Mouse (Mus musculus) midbrain, postnatal 0 days (tissue): ENCODE data around the gene Lamc1. TPM values are rescaled to one million over a fixed set of nuclear protein-coding genes. Genes with fewer than 3 reads are reported as not detected.
"Not testable (repeated sequence)": the region's sequence is repeated elsewhere in the genome, so short reads cannot be mapped to it uniquely, and the experiment has no call there.

Experiments
- ATAC-seq: fragments of 200-750 bp; cut with Nextera tagmentation; 2 replicates; pipeline ENCODE4 v1.8.0; 2017; ENCODE audit warnings: moderate number of reproducible peaks, mild to moderate bottlenecking, moderate TSS enrichment, moderate library complexity; ENCODE audit not compliant: low FRiP score
- DNase-seq: peaks from one replicate; pipeline ENCODE4 v3.0.0-alpha.2; 2015; ENCODE audit warnings: low spot score
- H3K27ac ChIP-seq: fragments of 300-500 bp; sonication (generic); 2 replicates; pipeline ENCODE4 v1.5.1; 2014; ENCODE audit warnings: low read depth, mild to moderate bottlenecking, low read length, mixed read lengths
- H3K27me3 ChIP-seq: fragments of 300-500 bp; sonication (generic); 2 replicates; pipeline ENCODE4 v1.6.1; 2014; ENCODE audit warnings: low read length, control low read depth, mixed read lengths; ENCODE audit not compliant: insufficient read depth
- H3K36me3 ChIP-seq: fragments of 300-500 bp; sonication (generic); 2 replicates; pipeline ENCODE4 v1.6.1; 2014; ENCODE audit warnings: low read length, control low read depth, mixed read lengths; ENCODE audit not compliant: insufficient read depth
- H3K4me1 ChIP-seq: fragments of 300-500 bp; sonication (generic); 2 replicates; pipeline ENCODE4 v1.6.1; 2014; ENCODE audit warnings: mild to moderate bottlenecking, control low read depth, antibody characterized with exemption, low read length, mixed read lengths; ENCODE audit not compliant: insufficient read depth
- H3K4me2 ChIP-seq: fragments of 300-500 bp; sonication (generic); 2 replicates; pipeline ENCODE4 v1.6.1; 2014; ENCODE audit warnings: low read depth, mild to moderate bottlenecking, low read length, mixed read lengths; ENCODE audit not compliant: poor library complexity, severe bottlenecking
- H3K4me3 ChIP-seq: fragments of 300-500 bp; sonication (generic); 2 replicates; pipeline ENCODE4 v1.5.1; 2014; ENCODE audit warnings: low read depth, mild to moderate bottlenecking, low read length, moderate library complexity
- H3K9ac ChIP-seq: fragments of 300-500 bp; sonication (generic); replicated peaks from 2 replicates; pipeline ENCODE4 v1.6.1; 2014; ENCODE audit warnings: mild to moderate bottlenecking, low read length, moderate library complexity, mixed read lengths; ENCODE audit not compliant: poor library complexity, severe bottlenecking
- H3K9me3 ChIP-seq: fragments of 300-500 bp; sonication (generic); 2 replicates; pipeline ENCODE4 v1.6.1; 2016; ENCODE audit warnings: low read length, control low read depth
- CTCF ChIP-seq: IDR thresholded peaks from 2 replicates; pipeline ENCODE4 v1.5.1; 2016; ENCODE audit warnings: antibody characterized with exemption, mild to moderate bottlenecking
- WGBS: fragments of 180-500 bp; shearing (Covaris S2); extraction: QIAGEN DNeasy Blood & Tissue Kit; methylation state at CpG from one replicate; pipeline ENCODE4 v1.1.7; 2014; 5-methylcytosine and 5-hydroxymethylcytosine counted together
- polyA plus RNA-seq: library from polyadenylated mRNA; unstranded; fragments of >200 nt; fragmentation: Nextera tagmentation; extraction: Ambion mirVana; gene quantifications from 2 replicates; pipeline ENCODE4 v1.2.1, GENCODE M21; 2015
- total RNA-seq: library from RNA; depleted of rRNA; stranded (reverse); fragments of >200 nt; gene quantifications from 2 replicates; pipeline ENCODE4 v1.2.3, GENCODE M21; 2014

The Lamc1 gene
- total and polyA plus RNA-seq, 2 experiments from 2014 or later = 11.5 to 40.6 TPM

- ATAC-seq (no peak), DNase-seq (no peak)
- 86% methylated on average over 5 of the region's 5 CpGs for WGBS
- no peak for TF ChIP-seq CTCF
- Histone ChIP-seq H3K9ac (no peak overlapping the region), H3K9me3 (no peaks in the 10 kb centered on the region), H3K27me3 (no peaks in the 10 kb centered on the region), H3K4me1 (peaks cover 12% of the 10 kb centered on the region; the same call in 1 of the 2 replicates), H3K4me2 (no peak overlapping the region), H3K36me3 (no peaks in the 10 kb centered on the region), H3K4me3 (no peak overlapping the region), H3K27ac (no peak overlapping the region)
These were observed 22.4 kb downstream of the Lamc1 start for GRCm38 (mm10) chr1:153310190-153310589.

GRCm38 (mm10) chr1:153309310-153309709, 23.3 kb downstream of the Lamc1 start:
- no peaks in the 10 kb centered on the region for H3K27me3 ChIP-seq
- no peaks in the 10 kb centered on the region for H3K9me3 ChIP-seq
- no peak for TF ChIP-seq CTCF
- H3K4me1 ChIP-seq = peaks cover 12% of the 10 kb centered on the region; the same call in 1 of the 2 replicates
- no peak overlapping the region for H3K9ac ChIP-seq
- H3K4me2 ChIP-seq = no peak overlapping the region
- no peak overlapping the region for H3K27ac ChIP-seq
- no peaks in the 10 kb centered on the region for H3K36me3 ChIP-seq
- DNase-seq = no peak
- ATAC-seq = no peak
- no peak overlapping the region for H3K4me3 ChIP-seq
- WGBS = 69% methylated on average over 4 of the region's 4 CpGs

GRCm38 (mm10) chr1:153308915-153309296, 23.7 kb downstream of the Lamc1 start:
- Histone ChIP-seq H3K4me1 (peaks cover 12% of the 10 kb centered on the region; the same call in 1 of the 2 replicates), H3K36me3 (no peaks in the 10 kb centered on the region), H3K4me2 (peak overlapping the region; percentile 24; the same call in 1 of the 2 replicates), H3K27me3 (no peaks in the 10 kb centered on the region), H3K9me3 (no peaks in the 10 kb centered on the region), H3K4me3 (no peak overlapping the region), H3K9ac (no peak overlapping the region), H3K27ac (peak overlapping the region; percentile 67; the same call in 1 of the 2 replicates)
- ATAC-seq = peak; percentile 49; the same call in 1 of the 2 replicates
- 34% methylated on average over 10 of the region's 10 CpGs for WGBS
- DNase-seq = peak; percentile 57
- no peak for TF ChIP-seq CTCF

- peak overlapping the region; percentile 24; the same call in 1 of the 2 replicates for H3K4me2 ChIP-seq
- no peak overlapping the region for H3K4me3 ChIP-seq
- WGBS = 39% methylated on average over 9 of the region's 9 CpGs
- H3K27ac ChIP-seq = peak overlapping the region; percentile 67
- no peaks in the 10 kb centered on the region for H3K36me3 ChIP-seq
- DNase-seq (peak; percentile 64), ATAC-seq (0 out of 2 replicates have a peak, but pooled peaks have one; percentile 10)
- no peak for TF ChIP-seq CTCF
- H3K9me3 ChIP-seq = no peaks in the 10 kb centered on the region
- H3K4me1 ChIP-seq = peaks cover 12% of the 10 kb centered on the region; the same call in 1 of the 2 replicates
- H3K27me3 ChIP-seq = no peaks in the 10 kb centered on the region
- no peak overlapping the region for H3K9ac ChIP-seq
These were observed 24.2 kb downstream of the Lamc1 start for GRCm38 (mm10) chr1:153308179-153308914.

- no peaks in the 10 kb centered on the region for H3K27me3 ChIP-seq
- ATAC-seq (no peak), DNase-seq (no peak)
- H3K36me3 ChIP-seq = no peaks in the 10 kb centered on the region
- H3K4me3 ChIP-seq = no peak overlapping the region
- H3K9me3 ChIP-seq = no peaks in the 10 kb centered on the region
- WGBS = 81% methylated on average over 12 of the region's 12 CpGs
- H3K9ac ChIP-seq = no peak overlapping the region
- no peak overlapping the region for H3K4me2 ChIP-seq
- H3K27ac ChIP-seq = peak overlapping the region; percentile 67
- peaks cover 12% of the 10 kb centered on the region; the same call in 1 of the 2 replicates for H3K4me1 ChIP-seq
- TF ChIP-seq CTCF = no peak
These were observed 24.9 kb downstream of the Lamc1 start for GRCm38 (mm10) chr1:153307509-153308178.

- H3K27me3 ChIP-seq, H3K9ac ChIP-seq, H3K36me3 ChIP-seq, H3K4me3 ChIP-seq, H3K9me3 ChIP-seq, ATAC-seq, DNase-seq, H3K4me2 ChIP-seq, H3K27ac ChIP-seq: not testable (repeated sequence)
- 74% methylated on average over 9 of the region's 9 CpGs for WGBS
- H3K4me1 ChIP-seq = peaks cover 12% of the 10 kb centered on the region; the same call in 1 of the 2 replicates
These were observed 26.9 kb downstream of the Lamc1 start for GRCm38 (mm10) chr1:153305728-153306127.

GRCm38 (mm10) chr1:153305249-153305648, 27.3 kb downstream of the Lamc1 start:
- peaks cover 12% of the 10 kb centered on the region; the same call in 1 of the 2 replicates for H3K4me1 ChIP-seq
- H3K4me2 ChIP-seq, H3K27me3 ChIP-seq, H3K9me3 ChIP-seq, ATAC-seq, DNase-seq, H3K4me3 ChIP-seq, H3K36me3 ChIP-seq, H3K27ac ChIP-seq, H3K9ac ChIP-seq: not testable (repeated sequence)
- 96% methylated on average over 22 of the region's 22 CpGs for WGBS

GRCm38 (mm10) chr1:153299436-153299835, 33.1 kb downstream of the Lamc1 start:
- not testable (repeated sequence) for ATAC-seq, H3K9ac ChIP-seq, H3K9me3 ChIP-seq, H3K36me3 ChIP-seq, H3K4me2 ChIP-seq, H3K27me3 ChIP-seq, DNase-seq, H3K4me1 ChIP-seq, H3K27ac ChIP-seq, H3K4me3 ChIP-seq
- 83% methylated on average over 5 of the region's 5 CpGs for WGBS
